Mouse (Mus musculus) lung, embryonic 15.5 days (tissue): ENCODE results near the gene Gm10309. TPM values are rescaled to one million over a fixed set of nuclear protein-coding genes. Genes with fewer than 3 reads are reported as not detected.

Source experiments
- ATAC-seq: fragments of 200-750 bp; cut with Nextera tagmentation; 2 replicates; pipeline ENCODE4 v1.8.0; 2017; ENCODE audit warnings: moderate number of reproducible peaks, borderline replicate concordance; ENCODE audit not compliant: low FRiP score, low TSS enrichment; ENCODE audit errors: extremely low read depth
- H3K27ac ChIP-seq: fragments of 300-500 bp; sonication (generic); 2 replicates; pipeline ENCODE4 v1.5.1; 2015; ENCODE audit warnings: moderate library complexity, mild to moderate bottlenecking, inconsistent platforms
- H3K27me3 ChIP-seq: fragments of 300-500 bp; sonication (generic); 2 replicates; pipeline ENCODE4 v1.6.1; 2015; ENCODE audit warnings: inconsistent platforms
- H3K36me3 ChIP-seq: fragments of 300-500 bp; sonication (generic); 2 replicates; pipeline ENCODE4 v1.6.1; 2015; ENCODE audit warnings: inconsistent platforms
- H3K4me1 ChIP-seq: fragments of 300-500 bp; sonication (generic); 2 replicates; pipeline ENCODE4 v1.6.1; 2015; ENCODE audit warnings: inconsistent platforms
- H3K4me2 ChIP-seq: fragments of 300-500 bp; sonication (generic); 2 replicates; pipeline ENCODE4 v1.6.1; 2015; ENCODE audit warnings: inconsistent platforms, mild to moderate bottlenecking, moderate library complexity
- H3K4me3 ChIP-seq: fragments of 300-500 bp; sonication (generic); 2 replicates; pipeline ENCODE4 v1.5.1; 2015; ENCODE audit warnings: mild to moderate bottlenecking, inconsistent platforms
- H3K9ac ChIP-seq: fragments of 300-500 bp; sonication (generic); 2 replicates; pipeline ENCODE4 v1.6.1; 2015; ENCODE audit warnings: inconsistent platforms
- H3K9me3 ChIP-seq: fragments of 300-500 bp; sonication (generic); 2 replicates; pipeline ENCODE4 v1.6.1; 2016; ENCODE audit warnings: inconsistent platforms
- WGBS: fragments of 180-500 bp; shearing (Covaris S2); methylation state at CpG from one replicate; pipeline ENCODE4 v1.1.7; 2015; 5-methylcytosine and 5-hydroxymethylcytosine counted together
- polyA plus RNA-seq: library from polyadenylated mRNA; unstranded; fragments of >200 nt; fragmentation: Nextera tagmentation; extraction: Ambion mirVana; gene quantifications from 2 replicates; pipeline ENCODE4 v1.2.1, GENCODE M21; 2015

Gene Gm10309
- polyA plus RNA-seq, 1 experiment from 2014 or later = 0.40 TPM

GRCm38 (mm10) chr17:86453673-86454350 lies 51.2 kb downstream of the Gm10309 start:
- WGBS = 73% methylated on average over 14 of the region's 14 CpGs
- H3K27me3 ChIP-seq = no peaks in the 10 kb centered on the region
- H3K36me3 ChIP-seq = no peaks in the 10 kb centered on the region
- no peaks in the 10 kb centered on the region for H3K9me3 ChIP-seq
- ATAC-seq = no peak
- no peaks in the 10 kb centered on the region for H3K4me1 ChIP-seq
- H3K4me3 ChIP-seq = no peak overlapping the region
- H3K27ac ChIP-seq = no peak overlapping the region
- H3K9ac ChIP-seq = no peak overlapping the region
- no peak overlapping the region for H3K4me2 ChIP-seq

- WGBS = 80% methylated on average over 4 of the region's 4 CpGs
- Histone ChIP-seq H3K4me2 (no peak overlapping the region), H3K4me1 (no peaks in the 10 kb centered on the region), H3K27me3 (no peaks in the 10 kb centered on the region), H3K36me3 (no peaks in the 10 kb centered on the region), H3K27ac (no peak overlapping the region), H3K9ac (no peak overlapping the region), H3K4me3 (no peak overlapping the region), H3K9me3 (no peaks in the 10 kb centered on the region)
- no peak for ATAC-seq
These were observed 52.1 kb downstream of the Gm10309 start for GRCm38 (mm10) chr17:86452934-86453333.

Other genes with a start within 250 kb of the Gm10309 start
- 8.8 and 10.1 TPM in 2 replicates for gene Epas1, start 248.5 kb upstream of the Gm10309 start, polyA plus RNA-seq